Mouse (Mus musculus): ENCODE measurements around the gene Apoo. TPM values are rescaled to one million over a fixed set of nuclear protein-coding genes. Genes with fewer than 3 reads are reported as not detected.
"Not testable (repeated sequence)": the region's sequence is repeated elsewhere in the genome, so short reads cannot be mapped to it uniquely, and the experiment has no call there.

Gene Apoo
- polyA plus RNA-seq, 1 experiment from 2014 or later: 179 TPM

DNA sequence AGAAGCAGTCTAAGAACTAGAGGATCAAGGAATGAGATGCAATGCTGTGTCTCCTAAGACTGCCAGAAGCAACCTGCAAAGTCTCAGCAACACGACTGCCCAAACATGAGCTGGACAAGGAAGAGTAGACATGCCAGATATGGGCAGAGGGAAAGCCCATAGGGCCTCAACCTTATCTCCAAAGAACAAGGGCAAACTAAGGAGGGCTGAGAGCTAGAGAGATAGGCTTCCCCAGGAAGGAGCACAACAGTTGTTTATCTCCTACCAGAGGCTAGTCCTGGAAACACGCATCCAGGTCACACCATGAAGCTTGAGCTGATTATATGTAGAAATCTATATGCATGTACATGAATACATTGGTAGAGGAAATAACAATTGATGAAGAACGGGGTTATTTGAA lies 78.5 kb downstream of the Apoo start:
- H3K27me3 ChIP-seq (replicated peaks): peaks cover 23% of the 10 kb centered on the region
- H3K9ac ChIP-seq; H3K4me1 ChIP-seq; H3K36me3 ChIP-seq; H3K27ac ChIP-seq (replicated peaks); H3K4me3 ChIP-seq; H3K9me3 ChIP-seq; ATAC-seq (ENCODE audit: extremely low read depth, insufficient number of reproducible peaks, low FRiP score, low TSS enrichment); H3K4me2 ChIP-seq: not testable (repeated sequence)
- WGBS: no CpG with 5 or more reads among the region's 3 CpGs

DNA sequence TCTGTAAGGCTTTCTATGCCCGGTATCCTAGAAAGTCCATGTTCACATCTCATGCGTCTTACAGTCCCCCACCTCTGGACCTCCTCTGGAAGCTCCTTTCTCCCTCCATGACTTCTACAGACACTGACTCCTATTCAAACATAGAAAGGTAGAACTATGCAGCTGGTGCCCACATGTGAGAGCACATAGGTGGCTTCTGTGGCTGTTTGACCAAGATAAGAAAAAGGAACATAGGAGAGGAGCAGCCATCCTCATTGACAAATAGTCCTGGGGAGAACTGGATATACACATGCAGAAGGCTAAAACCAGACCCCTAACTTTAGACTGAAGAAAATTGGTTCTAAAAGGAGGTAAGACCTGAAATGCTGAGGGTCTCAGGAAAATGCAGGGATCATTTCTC lies 79.1 kb downstream of the Apoo start:
- not testable (repeated sequence) for H3K27ac ChIP-seq (replicated peaks); H3K9ac ChIP-seq; H3K9me3 ChIP-seq; H3K4me2 ChIP-seq; H3K4me3 ChIP-seq; ATAC-seq (ENCODE audit: extremely low read depth, insufficient number of reproducible peaks, low FRiP score, low TSS enrichment); H3K36me3 ChIP-seq; H3K4me1 ChIP-seq
- H3K27me3 ChIP-seq (replicated peaks): peaks cover 23% of the 10 kb centered on the region
- WGBS: 78% methylated on average over 2 of the region's 2 CpGs

DNA sequence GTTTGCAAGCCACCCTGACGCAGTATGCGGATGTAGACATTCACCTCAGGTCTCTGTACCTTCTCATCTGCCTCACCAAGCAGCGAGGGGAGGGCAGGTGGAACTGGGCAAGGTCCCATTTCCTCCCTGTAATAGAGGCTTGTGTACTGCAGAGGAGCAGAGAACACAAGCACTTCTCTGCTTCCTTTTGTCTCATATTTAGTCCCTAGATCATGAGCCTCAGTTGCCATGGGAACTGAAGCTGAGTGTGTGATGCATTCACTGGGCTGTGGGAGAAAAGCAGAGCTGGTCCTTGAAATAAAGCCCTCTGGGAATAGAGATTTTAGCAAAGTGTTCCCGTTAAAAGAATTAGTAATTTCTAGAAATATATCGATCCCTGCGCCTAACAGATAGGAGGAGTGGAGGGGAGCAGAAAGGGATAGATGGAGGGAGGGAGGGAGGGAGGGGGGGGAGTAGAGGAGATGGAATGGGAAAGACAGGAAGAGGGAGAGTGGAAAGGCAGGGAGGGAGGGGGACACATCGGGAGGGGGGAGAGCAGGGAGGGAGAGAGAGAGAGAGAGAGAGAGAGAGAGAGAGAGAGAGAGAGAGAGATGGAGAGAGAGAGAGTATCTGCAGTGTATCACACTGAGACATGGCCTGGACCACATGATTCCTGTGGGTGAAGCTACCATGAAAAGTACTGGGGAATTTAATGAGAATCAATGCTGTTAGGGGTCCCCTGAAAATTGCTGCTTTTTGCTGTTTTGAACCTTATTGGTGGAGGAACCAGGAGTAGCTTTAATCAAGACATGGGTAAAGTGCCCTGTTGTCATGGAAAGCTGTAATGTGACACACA lies 83.3 kb downstream of the Apoo start:
- H3K27ac ChIP-seq (replicated peaks); ATAC-seq (ENCODE audit: extremely low read depth, insufficient number of reproducible peaks, low FRiP score, low TSS enrichment); H3K36me3 ChIP-seq; H3K9me3 ChIP-seq; H3K9ac ChIP-seq; H3K4me3 ChIP-seq; H3K4me2 ChIP-seq; H3K4me1 ChIP-seq: not testable (repeated sequence)
- peaks cover 23% of the 10 kb centered on the region for H3K27me3 ChIP-seq (replicated peaks)
- 40% methylated on average over 1 of the region's 7 CpGs for WGBS

DNA sequence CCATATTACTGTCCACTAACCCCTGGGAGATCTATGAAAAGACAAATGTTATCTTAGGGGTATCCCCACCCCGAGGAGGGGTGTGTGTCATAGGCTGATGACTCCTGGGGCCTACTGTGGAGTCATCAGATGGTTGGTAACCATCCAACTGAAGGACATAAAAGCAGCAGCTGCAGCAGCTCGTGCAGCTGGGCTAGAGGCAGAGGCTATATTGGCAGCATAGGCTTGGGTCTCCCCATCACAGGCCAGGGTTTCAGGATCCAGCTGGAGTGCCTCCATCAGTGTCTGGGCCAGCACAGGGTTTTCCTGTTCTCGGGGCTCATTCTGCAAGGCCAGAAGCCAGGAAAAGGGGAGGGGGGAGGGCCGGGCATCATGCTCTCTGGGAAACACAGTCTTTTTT lies 92.4 kb downstream of the Apoo start:
- H3K4me2 ChIP-seq: no peak overlapping the region
- H3K4me1 ChIP-seq: no peaks in the 10 kb centered on the region
- WGBS: 50% methylated on average over 4 of the region's 4 CpGs
- peaks cover 60% of the 10 kb centered on the region for H3K27me3 ChIP-seq (replicated peaks)
- H3K4me3 ChIP-seq: no peak overlapping the region
- ATAC-seq (ENCODE audit: extremely low read depth, insufficient number of reproducible peaks, low FRiP score, low TSS enrichment): no peak
- H3K27ac ChIP-seq (replicated peaks): no peak overlapping the region
- H3K9me3 ChIP-seq: no peaks in the 10 kb centered on the region
- no peak overlapping the region for H3K9ac ChIP-seq
- no peaks in the 10 kb centered on the region for H3K36me3 ChIP-seq

DNA sequence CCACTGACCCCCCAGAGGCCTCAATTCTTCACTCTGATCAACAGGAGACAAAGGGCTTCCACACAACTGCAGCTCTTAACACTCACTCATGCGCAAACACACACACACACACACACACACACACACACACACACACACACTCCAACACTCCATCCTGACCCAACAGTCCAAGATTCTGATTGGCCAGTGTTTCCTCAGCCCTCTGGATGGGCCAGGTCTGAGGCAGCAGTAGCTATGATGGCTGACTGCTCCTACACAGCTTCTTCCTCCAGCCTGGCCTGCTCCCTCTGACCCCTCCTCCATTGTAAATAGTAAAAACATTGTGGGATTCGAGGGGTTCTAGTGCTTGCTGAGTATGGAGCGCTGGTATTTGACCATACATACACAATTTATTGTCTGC lies 94.6 kb downstream of the Apoo start:
- H3K27me3 ChIP-seq (replicated peaks): peaks cover 41% of the 10 kb centered on the region
- not testable (repeated sequence) for H3K4me3 ChIP-seq; H3K4me2 ChIP-seq; H3K9me3 ChIP-seq; H3K4me1 ChIP-seq; H3K36me3 ChIP-seq; H3K9ac ChIP-seq; ATAC-seq (ENCODE audit: extremely low read depth, insufficient number of reproducible peaks, low FRiP score, low TSS enrichment); H3K27ac ChIP-seq (replicated peaks)
- WGBS: 80% methylated on average over 1 of the region's 3 CpGs

DNA sequence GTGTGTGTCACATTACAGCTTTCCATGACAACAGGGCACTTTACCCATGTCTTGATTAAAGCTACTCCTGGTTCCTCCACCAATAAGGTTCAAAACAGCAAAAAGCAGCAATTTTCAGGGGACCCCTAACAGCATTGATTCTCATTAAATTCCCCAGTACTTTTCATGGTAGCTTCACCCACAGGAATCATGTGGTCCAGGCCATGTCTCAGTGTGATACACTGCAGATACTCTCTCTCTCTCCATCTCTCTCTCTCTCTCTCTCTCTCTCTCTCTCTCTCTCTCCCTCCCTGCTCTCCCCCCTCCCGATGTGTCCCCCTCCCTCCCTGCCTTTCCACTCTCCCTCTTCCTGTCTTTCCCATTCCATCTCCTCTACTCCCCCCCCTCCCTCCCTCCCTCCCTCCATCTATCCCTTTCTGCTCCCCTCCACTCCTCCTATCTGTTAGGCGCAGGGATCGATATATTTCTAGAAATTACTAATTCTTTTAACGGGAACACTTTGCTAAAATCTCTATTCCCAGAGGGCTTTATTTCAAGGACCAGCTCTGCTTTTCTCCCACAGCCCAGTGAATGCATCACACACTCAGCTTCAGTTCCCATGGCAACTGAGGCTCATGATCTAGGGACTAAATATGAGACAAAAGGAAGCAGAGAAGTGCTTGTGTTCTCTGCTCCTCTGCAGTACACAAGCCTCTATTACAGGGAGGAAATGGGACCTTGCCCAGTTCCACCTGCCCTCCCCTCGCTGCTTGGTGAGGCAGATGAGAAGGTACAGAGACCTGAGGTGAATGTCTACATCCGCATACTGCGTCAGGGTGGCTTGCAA lies 95.9 kb downstream of the Apoo start:
- H3K27me3 ChIP-seq (replicated peaks): peaks cover 28% of the 10 kb centered on the region
- not testable (repeated sequence) for H3K27ac ChIP-seq (replicated peaks); H3K4me1 ChIP-seq; H3K4me3 ChIP-seq; H3K4me2 ChIP-seq; ATAC-seq (ENCODE audit: extremely low read depth, insufficient number of reproducible peaks, low FRiP score, low TSS enrichment); H3K9ac ChIP-seq; H3K36me3 ChIP-seq; H3K9me3 ChIP-seq
- WGBS: no CpG with 5 or more reads among the region's 7 CpGs

Small RNAs within 50 kb of the gene (microRNA-seq; reads per million reads assigned to microRNA genes)
- gene Gm44477: not detected

Other genes with a start within 250 kb of the Apoo start
- gene Zfx, start 243.4 kb upstream of the Apoo start, polyA plus RNA-seq (2015; fragmentation: Nextera tagmentation; extraction: Ambion mirVana): 15.8 and 21.1 TPM in 2 replicates
- gene Eif2s3x, start 154.3 kb upstream of the Apoo start, polyA plus RNA-seq (2015; fragmentation: Nextera tagmentation; extraction: Ambion mirVana): 50.5 and 56.1 TPM in 2 replicates
- gene Klhl15, start 132.5 kb upstream of the Apoo start, polyA plus RNA-seq (2015; fragmentation: Nextera tagmentation; extraction: Ambion mirVana): 3.8 and 4.4 TPM in 2 replicates
- gene Fam90a1b, start 340 bp upstream of the Apoo start, polyA plus RNA-seq (2015; fragmentation: Nextera tagmentation; extraction: Ambion mirVana): 0.11 TPM in 1 of 2 replicates, not detected in the other
- 491 and 494 TPM in 2 replicates for gene Maged1, start 175.0 kb downstream of the Apoo start, polyA plus RNA-seq (2015; fragmentation: Nextera tagmentation; extraction: Ambion mirVana)